Mouse (Mus musculus) neural tube, embryonic 15.5 days (tissue): ENCODE data around the gene Vps4b. TPM values are rescaled to one million over a fixed set of nuclear protein-coding genes. Genes with fewer than 3 reads are reported as not detected.

Experiments
- ATAC-seq: fragments of 200-750 bp; cut with Nextera tagmentation; 2 replicates; pipeline ENCODE4 v1.8.0; 2017; ENCODE audit warnings: mild to moderate bottlenecking, moderate TSS enrichment, moderate library complexity; ENCODE audit not compliant: low FRiP score
- H3K27ac ChIP-seq: fragments of 300-500 bp; sonication (generic); replicated peaks from 2 replicates; pipeline ENCODE4 v1.5.1; 2015; ENCODE audit warnings: mild to moderate bottlenecking, inconsistent platforms
- H3K27me3 ChIP-seq: fragments of 300-500 bp; sonication (generic); replicated peaks from 2 replicates; pipeline ENCODE4 v1.6.1; 2015; ENCODE audit warnings: inconsistent platforms
- H3K36me3 ChIP-seq: fragments of 300-500 bp; sonication (generic); 2 replicates; pipeline ENCODE4 v1.6.1; 2015; ENCODE audit warnings: inconsistent platforms
- H3K4me1 ChIP-seq: fragments of 300-500 bp; sonication (generic); 2 replicates; pipeline ENCODE4 v1.6.1; 2015; ENCODE audit warnings: inconsistent platforms
- H3K4me2 ChIP-seq: fragments of 300-500 bp; sonication (generic); 2 replicates; pipeline ENCODE4 v1.6.1; 2015; ENCODE audit warnings: inconsistent platforms, mild to moderate bottlenecking, moderate library complexity
- H3K4me3 ChIP-seq: fragments of 300-500 bp; sonication (generic); replicated peaks from 2 replicates; pipeline ENCODE4 v1.5.1; 2015; ENCODE audit warnings: mild to moderate bottlenecking, inconsistent platforms
- H3K9ac ChIP-seq: fragments of 300-500 bp; sonication (generic); replicated peaks from 2 replicates; pipeline ENCODE4 v1.6.1; 2015; ENCODE audit warnings: mild to moderate bottlenecking, inconsistent platforms
- H3K9me3 ChIP-seq: fragments of 300-500 bp; sonication (generic); replicated peaks from 2 replicates; pipeline ENCODE4 v1.6.1; 2016; ENCODE audit warnings: inconsistent platforms
- WGBS: fragments of 180-500 bp; shearing (Covaris S2); methylation state at CpG from one replicate; pipeline ENCODE4 v1.1.7; 2015; ENCODE audit warnings: mixed read lengths; 5-methylcytosine and 5-hydroxymethylcytosine counted together
- polyA plus RNA-seq: library from polyadenylated mRNA; unstranded; fragments of >200 nt; fragmentation: Nextera tagmentation; extraction: Ambion mirVana; gene quantifications from 2 replicates; pipeline ENCODE4 v1.2.1, GENCODE M21; 2015

Vps4b gene
- polyA plus RNA-seq, 1 experiment from 2014 or later, result 29.0 TPM

DNA sequence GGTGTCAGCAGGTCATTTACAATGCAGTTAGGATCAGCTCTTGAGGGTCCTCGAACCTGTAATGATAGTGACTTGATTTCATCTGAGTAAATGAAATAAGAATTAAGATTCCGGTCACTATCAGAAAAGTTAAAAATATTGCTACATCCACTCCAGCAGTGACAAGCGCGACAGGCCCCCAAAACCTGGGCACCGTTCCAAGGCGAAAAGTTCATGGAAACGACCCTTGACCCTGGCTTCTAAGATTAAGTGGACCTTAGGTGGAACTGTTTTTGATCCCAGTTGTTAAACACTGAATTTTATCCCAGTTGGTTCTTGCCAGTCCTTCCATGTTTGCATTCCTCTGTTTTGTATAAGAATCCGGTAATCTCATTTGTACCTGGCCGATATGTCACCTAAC is 22.4 kb downstream of the Vps4b start:
- no peaks in the 10 kb centered on the region for H3K9me3 ChIP-seq
- no peak overlapping the region for H3K9ac ChIP-seq
- no peak overlapping the region for H3K4me3 ChIP-seq
- no peak for ATAC-seq
- H3K4me1 ChIP-seq, result no peaks in the 10 kb centered on the region
- H3K4me2 ChIP-seq, result no peak overlapping the region
- H3K27me3 ChIP-seq, result no peaks in the 10 kb centered on the region
- peaks cover 65% of the 10 kb centered on the region for H3K36me3 ChIP-seq
- 92% methylated on average over 9 of the region's 9 CpGs for WGBS
- no peak overlapping the region for H3K27ac ChIP-seq

DNA sequence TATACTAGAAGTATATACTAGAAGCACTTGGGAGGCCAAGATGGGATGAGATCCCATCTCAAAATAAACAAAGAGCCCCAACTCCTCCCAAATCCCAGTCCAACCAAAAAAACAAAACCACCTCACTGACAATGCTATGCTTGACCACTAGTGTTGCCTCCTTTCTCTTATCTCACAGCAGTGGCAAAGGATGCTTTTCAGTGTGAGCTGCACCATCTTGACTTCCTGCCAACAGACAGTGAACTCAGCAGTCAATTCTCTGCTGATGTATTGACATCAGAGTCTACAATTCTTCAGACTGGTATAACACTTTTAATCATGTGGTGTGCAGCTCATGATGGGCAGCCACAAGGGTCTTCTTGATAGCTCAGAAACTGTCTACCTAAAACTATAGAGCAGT is 27.8 kb downstream of the Vps4b start:
- H3K36me3 ChIP-seq, result peaks cover 65% of the 10 kb centered on the region

GRCm38 (mm10) chr1:106765771-106766170 is 30.8 kb downstream of the Vps4b start:
- no peaks in the 10 kb centered on the region for H3K27me3 ChIP-seq
- no peak overlapping the region for H3K4me3 ChIP-seq
- no peaks in the 10 kb centered on the region for H3K9me3 ChIP-seq
- no peak for ATAC-seq
- H3K4me2 ChIP-seq, result no peak overlapping the region
- H3K4me1 ChIP-seq, result 0 out of 2 replicates have a peak, but pooled peaks cover under 1% of the 10 kb centered on the region
- H3K36me3 ChIP-seq, result peaks cover 48% of the 10 kb centered on the region
- no peak overlapping the region for H3K9ac ChIP-seq
- 97% methylated on average over 8 of the region's 8 CpGs for WGBS
- no peak overlapping the region for H3K27ac ChIP-seq

More for the DNA sequence above, 27.8 kb downstream of the Vps4b start:
- no peak overlapping the region for H3K27ac ChIP-seq
- H3K9me3 ChIP-seq, result no peaks in the 10 kb centered on the region
- no peak overlapping the region for H3K4me3 ChIP-seq
- H3K4me1 ChIP-seq, result no peaks in the 10 kb centered on the region
- no peaks in the 10 kb centered on the region for H3K27me3 ChIP-seq
- H3K9ac ChIP-seq, result no peak overlapping the region
- ATAC-seq, result no peak
- no peak overlapping the region for H3K4me2 ChIP-seq

DNA sequence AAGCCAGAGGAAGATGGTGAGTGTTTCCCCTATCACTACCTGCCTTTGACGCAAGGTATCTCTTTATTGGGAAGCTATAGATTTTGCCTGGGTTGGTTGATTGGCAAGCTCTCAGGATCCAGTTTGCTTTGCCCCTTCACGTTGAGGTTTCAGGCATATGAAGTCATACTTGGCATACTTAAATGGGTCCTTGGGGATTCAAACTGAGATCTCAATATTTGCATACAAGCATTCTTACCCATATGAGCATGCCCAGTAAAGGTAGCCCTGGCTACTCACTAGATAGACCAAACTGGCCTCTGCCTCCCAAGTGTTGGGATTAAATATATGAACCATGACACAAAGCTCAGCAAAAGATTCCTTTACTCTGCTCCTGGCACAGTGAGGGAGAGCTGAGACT is 31.7 kb downstream of the Vps4b start:
- 81% methylated on average over 2 of the region's 2 CpGs for WGBS
- no peak overlapping the region for H3K27ac ChIP-seq
- no peak for ATAC-seq

DNA sequence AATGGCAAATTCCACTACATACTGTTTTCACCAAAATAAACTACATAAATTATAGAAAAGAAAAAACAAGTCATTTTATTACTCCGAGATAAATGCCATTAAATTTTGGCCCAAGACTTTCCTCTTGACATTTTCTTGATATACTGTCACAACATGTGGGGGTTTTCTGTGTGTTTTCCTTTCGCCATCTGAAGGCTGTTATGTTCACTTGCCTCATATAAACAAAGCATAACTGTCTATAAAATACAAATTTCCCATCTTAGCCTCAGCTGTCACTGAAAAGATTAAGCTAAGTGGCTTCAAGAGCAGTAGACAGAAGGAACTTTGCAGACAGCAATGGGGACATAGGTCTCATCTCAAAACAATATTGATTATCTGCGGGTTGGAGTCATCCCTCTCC is 32.2 kb downstream of the Vps4b start:
- Histone ChIP-seq H3K4me3 (no peak overlapping the region), H3K27ac (no peak overlapping the region), H3K4me1 (0 out of 2 replicates have a peak, but pooled peaks cover 3% of the 10 kb centered on the region), H3K4me2 (no peak overlapping the region), H3K9ac (no peak overlapping the region), H3K9me3 (no peaks in the 10 kb centered on the region), H3K27me3 (no peaks in the 10 kb centered on the region), H3K36me3 (peaks cover 39% of the 10 kb centered on the region)
- no peak for ATAC-seq
- WGBS, result 93% methylated on average over 3 of the region's 3 CpGs

More for the DNA sequence above, 31.7 kb downstream of the Vps4b start:
- no peaks in the 10 kb centered on the region for H3K27me3 ChIP-seq
- no peak overlapping the region for H3K4me3 ChIP-seq
- H3K9me3 ChIP-seq, result no peaks in the 10 kb centered on the region
- no peak overlapping the region for H3K9ac ChIP-seq
- H3K36me3 ChIP-seq, result peaks cover 40% of the 10 kb centered on the region
- no peak overlapping the region for H3K4me2 ChIP-seq
- H3K4me1 ChIP-seq, result 0 out of 2 replicates have a peak, but pooled peaks cover 3% of the 10 kb centered on the region

- Histone ChIP-seq H3K36me3 (peaks cover 11% of the 10 kb centered on the region; the same call in 1 of the 2 replicates), H3K27me3 (no peaks in the 10 kb centered on the region), H3K9me3 (no peaks in the 10 kb centered on the region), H3K27ac (no peak overlapping the region), H3K4me1 (peaks cover 21% of the 10 kb centered on the region), H3K9ac (no peak overlapping the region), H3K4me2 (peak overlapping the region; percentile 98; the same call in 1 of the 2 replicates), H3K4me3 (no peak overlapping the region)
- WGBS, result 90% methylated on average over 3 of the region's 3 CpGs
- ATAC-seq, result no peak
Measured at GRCm38 (mm10) chr1:106760750-106761149, 35.8 kb downstream of the Vps4b start.

GRCm38 (mm10) chr1:106759572-106760435 is 36.7 kb downstream of the Vps4b start, which contains the start of gene Kdsr:
Gene Kdsr, minus strand, starts transcription at chr1:106759727.
- Histone ChIP-seq H3K27ac (peak within 1 kb of the TSS; percentile 89), H3K4me2 (peak within 1 kb of the TSS; percentile 98), H3K4me3 (peak within 1 kb of the TSS; percentile 78), H3K9me3 (no peaks in the 10 kb centered on the region), H3K27me3 (no peaks in the 10 kb centered on the region), H3K4me1 (peaks cover 21% of the 10 kb centered on the region), H3K9ac (peak within 1 kb of the TSS; percentile 71), H3K36me3 (0 out of 2 replicates have a peak, but pooled peaks cover 3% of the 10 kb centered on the region)
- WGBS, result 2% methylated on average over 51 of the region's 51 CpGs
- ATAC-seq, result peak; percentile 99

DNA sequence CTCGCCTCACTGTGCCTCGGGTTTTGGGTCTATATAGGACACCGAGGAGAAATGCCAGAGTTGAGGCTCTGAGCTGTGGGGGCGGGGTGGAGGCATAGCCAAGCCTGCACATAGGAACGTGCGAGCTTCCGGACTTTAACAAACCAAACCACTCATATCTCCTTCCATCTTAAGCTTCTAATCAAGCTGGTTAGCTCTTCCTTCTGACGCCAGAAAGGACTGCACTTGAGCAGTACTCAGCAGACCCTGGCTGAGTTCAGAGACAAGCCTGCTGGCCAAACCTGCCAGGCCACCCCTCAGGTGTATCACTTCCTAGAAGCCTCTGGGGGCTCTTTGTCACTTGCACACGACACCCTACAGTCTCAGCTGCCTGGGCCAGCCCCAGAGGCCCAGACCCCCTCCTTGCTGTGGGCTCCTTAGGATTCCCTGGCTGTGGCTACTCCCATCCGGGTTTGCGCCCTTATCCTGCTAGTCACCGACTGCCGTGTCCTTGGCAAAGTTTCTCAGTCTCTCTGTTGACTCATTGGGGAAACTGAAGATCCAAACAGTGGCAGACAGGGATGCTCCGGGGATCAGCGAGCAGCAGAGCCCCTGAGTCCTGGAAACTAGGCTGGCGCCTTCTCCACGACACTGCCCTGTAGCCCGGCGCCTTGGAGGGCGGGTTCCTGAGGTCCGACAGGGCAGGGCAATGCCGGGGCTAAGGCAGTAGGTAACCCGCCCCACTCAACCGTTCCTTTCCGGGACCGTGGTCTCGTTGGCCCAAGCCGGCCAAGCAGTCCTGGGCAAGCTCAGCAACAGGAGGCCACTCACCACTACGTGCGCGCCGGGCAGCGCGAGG is 37.6 kb downstream of the Vps4b start:
- ATAC-seq, result peak; percentile 60
- peak overlapping the region; percentile 98 for H3K4me2 ChIP-seq
- H3K4me3 ChIP-seq, result peak overlapping the region; percentile 78
- H3K27ac ChIP-seq, result peak overlapping the region; percentile 89
- no peaks in the 10 kb centered on the region for H3K27me3 ChIP-seq
- H3K9ac ChIP-seq, result peak overlapping the region; percentile 71
- peaks cover 21% of the 10 kb centered on the region for H3K4me1 ChIP-seq
- H3K36me3 ChIP-seq, result no peaks in the 10 kb centered on the region
- no peaks in the 10 kb centered on the region for H3K9me3 ChIP-seq
- 6% methylated on average over 34 of the region's 34 CpGs for WGBS

DNA sequence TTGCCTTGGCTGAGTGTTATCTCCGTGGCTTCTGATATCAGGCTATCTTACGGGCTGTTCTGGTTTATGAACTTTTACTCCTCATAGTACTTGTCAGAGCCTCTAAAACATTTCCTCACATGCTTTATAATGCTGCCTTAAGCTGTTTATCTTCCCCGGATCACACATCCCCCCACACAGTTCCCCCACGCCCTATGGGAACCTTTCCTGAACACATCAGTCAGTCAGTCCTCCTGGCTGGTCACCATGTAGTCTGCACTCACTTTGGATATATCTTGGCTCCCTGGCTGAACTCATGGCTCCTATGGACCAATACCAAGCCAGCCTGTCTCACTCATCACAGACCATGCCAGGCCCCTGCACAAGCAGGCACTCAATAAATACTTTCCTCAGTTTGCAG is 39.9 kb downstream of the Vps4b start:
- ATAC-seq, result no peak
- WGBS, result 92% methylated on average over 4 of the region's 4 CpGs
- H3K4me3 ChIP-seq, result no peak overlapping the region
- peaks cover 10% of the 10 kb centered on the region; the same call in 1 of the 2 replicates for H3K36me3 ChIP-seq
- H3K27me3 ChIP-seq, result no peaks in the 10 kb centered on the region
- no peak overlapping the region for H3K9ac ChIP-seq
- no peak overlapping the region for H3K27ac ChIP-seq
- H3K4me2 ChIP-seq, result no peak overlapping the region
- no peaks in the 10 kb centered on the region for H3K9me3 ChIP-seq
- H3K4me1 ChIP-seq, result peaks cover 21% of the 10 kb centered on the region

DNA sequence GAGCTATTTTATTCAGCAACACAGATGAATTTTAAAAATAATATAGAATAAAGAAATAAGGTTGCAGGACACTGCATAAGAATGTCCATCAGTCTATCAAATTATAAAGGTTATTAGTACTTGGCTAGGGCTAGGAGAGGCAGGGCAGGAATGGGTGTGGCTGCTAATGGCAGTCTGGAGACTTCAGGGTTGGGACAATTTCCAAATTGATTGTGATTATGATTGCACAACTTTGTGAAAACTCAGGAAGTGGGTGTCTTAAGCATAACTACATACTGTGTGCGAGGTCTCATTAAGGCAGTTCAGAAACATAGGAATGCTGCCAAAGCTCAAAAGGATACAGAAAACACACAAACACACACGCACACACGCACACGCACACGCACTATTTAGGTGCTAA is 44.5 kb downstream of the Vps4b start:
- no peaks in the 10 kb centered on the region for H3K9me3 ChIP-seq
- WGBS, result 95% methylated on average over 5 of the region's 5 CpGs
- no peak for ATAC-seq
- H3K4me1 ChIP-seq, result no peaks in the 10 kb centered on the region
- peaks cover 23% of the 10 kb centered on the region for H3K36me3 ChIP-seq
- H3K27ac ChIP-seq, result no peak overlapping the region
- no peak overlapping the region for H3K4me2 ChIP-seq
- H3K4me3 ChIP-seq, result no peak overlapping the region
- no peaks in the 10 kb centered on the region for H3K27me3 ChIP-seq
- no peak overlapping the region for H3K9ac ChIP-seq

- H3K36me3 ChIP-seq, result peaks cover 35% of the 10 kb centered on the region
- ATAC-seq, result no peak
- no peaks in the 10 kb centered on the region for H3K9me3 ChIP-seq
- H3K27me3 ChIP-seq, result no peaks in the 10 kb centered on the region
- no peak overlapping the region for H3K4me3 ChIP-seq
- WGBS, result 77% methylated on average over 1 of the region's 1 CpGs
- H3K4me2 ChIP-seq, result no peak overlapping the region
- no peaks in the 10 kb centered on the region for H3K4me1 ChIP-seq
- no peak overlapping the region for H3K27ac ChIP-seq
- no peak overlapping the region for H3K9ac ChIP-seq
Measured at GRCm38 (mm10) chr1:106750656-106751055, 45.9 kb downstream of the Vps4b start.
